Mouse (Mus musculus): Measurements from ENCODE around the gene Hdgfl3. TPM values are rescaled to one million over a fixed set of nuclear protein-coding genes. Genes with fewer than 3 reads are reported as not detected.
A peak's percentile ranks its signal among the peaks of the same experiment; 100 is the strongest.

Gene Hdgfl3
- polyA plus RNA-seq (2015; fragmentation: Nextera tagmentation; extraction: Ambion mirVana): 61.4 and 62.5 TPM in 2 replicates

DNA sequence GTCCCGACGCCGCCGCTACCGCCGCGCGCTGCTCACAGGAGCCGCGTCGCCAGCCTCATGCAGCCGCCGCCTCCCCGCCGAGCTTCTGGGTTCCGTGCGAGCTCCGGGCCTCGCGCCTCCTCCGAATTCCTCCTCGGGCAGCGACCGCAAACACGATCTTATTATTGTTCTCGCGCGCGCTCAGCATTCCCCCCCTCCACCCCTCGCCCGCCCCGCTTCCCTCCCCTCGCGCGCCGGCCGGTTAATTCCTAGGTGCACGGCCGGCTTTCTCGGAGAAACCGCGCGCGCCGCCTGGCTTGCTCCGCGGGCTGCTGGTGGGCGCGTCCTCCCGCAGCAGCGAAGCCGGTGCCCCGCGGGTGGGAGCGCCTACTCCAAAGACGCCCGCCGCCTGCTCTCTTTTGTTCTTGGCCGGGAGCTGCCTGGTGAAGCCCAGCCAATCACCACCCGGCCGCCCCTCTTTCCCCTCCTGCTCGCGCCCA, at the start of gene Hdgfl3:
Gene Hdgfl3 (minus strand): TSS at position 207 of the 479 bp plus-strand sequence.
- H3K4me2 ChIP-seq: peak within 1 kb of the TSS; percentile 74
- H3K36me3 ChIP-seq: no peaks in the 10 kb centered on the region
- H3K4me1 ChIP-seq (replicated peaks): peaks cover 45% of the 10 kb centered on the region
- H3K9ac ChIP-seq: peak within 1 kb of the TSS; percentile 99
- H3K4me3 ChIP-seq: peak within 1 kb of the TSS; percentile 93
- no peaks in the 10 kb centered on the region for H3K9me3 ChIP-seq
- ATAC-seq (ENCODE audit: low FRiP score): peak; percentile 90
- H3K27me3 ChIP-seq: no peaks in the 10 kb centered on the region
- H3K27ac ChIP-seq: peak within 1 kb of the TSS; percentile 99
- WGBS: under 1% methylated on average over 62 of the region's 63 CpGs

DNA sequence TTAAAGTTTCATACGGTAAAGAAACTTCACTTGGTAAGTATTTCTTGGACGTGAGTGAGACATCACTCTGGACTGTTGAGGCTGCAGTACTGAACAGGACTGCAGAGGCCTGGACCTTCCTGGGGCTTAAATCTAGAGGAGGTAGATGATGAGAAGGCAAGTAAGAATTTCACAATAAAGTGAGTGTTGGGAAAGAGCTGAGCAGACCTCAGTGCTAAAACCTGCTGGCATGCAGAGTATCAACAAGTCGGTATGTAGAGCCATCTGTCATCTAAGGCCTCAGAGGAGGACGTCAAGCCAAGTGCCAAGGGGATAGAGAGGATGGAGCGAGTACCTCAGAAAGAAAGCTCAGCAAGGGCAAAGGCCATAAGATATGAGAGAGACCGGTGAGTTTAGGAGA, 49.4 kb upstream of the Hdgfl3 start:
- H3K4me3 ChIP-seq: no peak overlapping the region
- no peak overlapping the region for H3K4me2 ChIP-seq
- 85% methylated on average over 6 of the region's 6 CpGs for WGBS
- no peaks in the 10 kb centered on the region for H3K4me1 ChIP-seq (replicated peaks)
- ATAC-seq (ENCODE audit: low FRiP score): no peak
- peaks cover 12% of the 10 kb centered on the region for H3K27me3 ChIP-seq
- no peak overlapping the region for H3K27ac ChIP-seq
- H3K36me3 ChIP-seq: no peaks in the 10 kb centered on the region
- no peak overlapping the region for H3K9ac ChIP-seq
- no peaks in the 10 kb centered on the region for H3K9me3 ChIP-seq

GRCm38 (mm10) chr7:81978304-81978703, 44.0 kb upstream of the Hdgfl3 start:
- no peaks in the 10 kb centered on the region for H3K27me3 ChIP-seq
- H3K4me1 ChIP-seq (replicated peaks): no peaks in the 10 kb centered on the region
- no peaks in the 10 kb centered on the region for H3K36me3 ChIP-seq
- H3K9ac ChIP-seq: no peak overlapping the region
- H3K4me2 ChIP-seq: no peak overlapping the region
- ATAC-seq (ENCODE audit: low FRiP score): no peak
- WGBS: 69% methylated on average over 8 of the region's 8 CpGs
- no peaks in the 10 kb centered on the region for H3K9me3 ChIP-seq
- no peak overlapping the region for H3K27ac ChIP-seq
- H3K4me3 ChIP-seq: no peak overlapping the region

DNA sequence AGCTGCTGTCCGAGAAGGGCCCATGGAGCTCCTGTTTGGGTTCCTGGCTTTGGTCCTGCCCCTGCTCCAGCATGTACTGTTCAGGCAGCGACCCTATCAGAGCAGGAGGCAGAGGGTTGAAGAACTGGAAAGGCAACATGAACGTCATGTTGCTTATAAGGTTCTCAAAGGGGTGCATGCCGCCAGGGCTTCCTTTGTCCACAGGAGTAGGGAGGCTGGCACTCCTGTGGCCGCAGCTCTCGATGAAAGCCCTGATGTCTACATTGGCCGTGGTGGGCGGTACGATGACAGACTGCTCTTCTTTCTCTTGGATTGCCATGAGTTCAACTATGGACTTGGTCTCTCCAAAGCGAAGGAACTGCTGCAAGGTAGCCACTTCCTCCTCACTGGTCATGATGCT, 40.3 kb upstream of the Hdgfl3 start:
- Histone ChIP-seq H3K36me3 (no peaks in the 10 kb centered on the region), H3K4me3 (no peak overlapping the region), H3K27me3 (no peaks in the 10 kb centered on the region), H3K9ac (no peak overlapping the region), H3K27ac (no peak overlapping the region), H3K9me3 (no peaks in the 10 kb centered on the region), H3K4me1 (replicated peaks) (no peaks in the 10 kb centered on the region), H3K4me2 (no peak overlapping the region)
- 90% methylated on average over 10 of the region's 10 CpGs for WGBS
- no peak for ATAC-seq (ENCODE audit: low FRiP score)

GRCm38 (mm10) chr7:81973939-81974338, 39.7 kb upstream of the Hdgfl3 start:
- no peak for ATAC-seq (ENCODE audit: low FRiP score)
- no peaks in the 10 kb centered on the region for H3K36me3 ChIP-seq
- H3K4me2 ChIP-seq: no peak overlapping the region
- no peak overlapping the region for H3K27ac ChIP-seq
- WGBS: 91% methylated on average over 12 of the region's 12 CpGs
- H3K9ac ChIP-seq: no peak overlapping the region
- no peaks in the 10 kb centered on the region for H3K9me3 ChIP-seq
- H3K4me3 ChIP-seq: no peak overlapping the region
- H3K27me3 ChIP-seq: no peaks in the 10 kb centered on the region
- H3K4me1 ChIP-seq (replicated peaks): no peaks in the 10 kb centered on the region

DNA sequence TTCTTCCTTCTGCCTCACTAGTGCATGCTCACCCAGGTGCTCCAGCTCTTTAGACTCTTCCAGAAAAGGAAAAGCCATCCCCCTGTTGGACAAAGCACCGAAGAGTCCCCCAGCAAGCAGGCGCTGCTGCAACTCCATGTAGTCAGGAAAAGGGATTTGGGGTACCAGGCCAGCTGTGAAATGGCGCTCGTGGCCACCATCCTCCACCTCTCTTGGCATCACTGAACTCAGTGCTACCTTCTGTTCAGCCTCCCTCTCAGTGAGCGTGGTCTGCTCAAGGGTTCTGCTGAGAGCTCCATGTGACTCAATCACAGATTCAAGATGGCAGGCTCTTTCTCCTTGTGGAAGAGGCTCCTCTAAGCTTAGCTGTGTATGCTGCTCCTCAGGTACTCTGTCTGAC, 39.1 kb upstream of the Hdgfl3 start:
- ATAC-seq (ENCODE audit: low FRiP score): no peak
- H3K4me3 ChIP-seq: no peak overlapping the region
- H3K27ac ChIP-seq: no peak overlapping the region
- no peak overlapping the region for H3K4me2 ChIP-seq
- WGBS: 97% methylated on average over 5 of the region's 5 CpGs
- no peaks in the 10 kb centered on the region for H3K36me3 ChIP-seq
- H3K4me1 ChIP-seq (replicated peaks): no peaks in the 10 kb centered on the region
- no peaks in the 10 kb centered on the region for H3K9me3 ChIP-seq
- no peak overlapping the region for H3K9ac ChIP-seq
- H3K27me3 ChIP-seq: no peaks in the 10 kb centered on the region

- H3K27me3 ChIP-seq: no peaks in the 10 kb centered on the region
- H3K27ac ChIP-seq: no peak overlapping the region
- no peak overlapping the region for H3K4me2 ChIP-seq
- H3K4me3 ChIP-seq: no peak overlapping the region
- H3K9ac ChIP-seq: no peak overlapping the region
- 81% methylated on average over 6 of the region's 6 CpGs for WGBS
- ATAC-seq (ENCODE audit: low FRiP score): no peak
- H3K36me3 ChIP-seq: no peaks in the 10 kb centered on the region
- no peaks in the 10 kb centered on the region for H3K4me1 ChIP-seq (replicated peaks)
- no peaks in the 10 kb centered on the region for H3K9me3 ChIP-seq
Observed at GRCm38 (mm10) chr7:81968975-81969374, 34.7 kb upstream of the Hdgfl3 start.

DNA sequence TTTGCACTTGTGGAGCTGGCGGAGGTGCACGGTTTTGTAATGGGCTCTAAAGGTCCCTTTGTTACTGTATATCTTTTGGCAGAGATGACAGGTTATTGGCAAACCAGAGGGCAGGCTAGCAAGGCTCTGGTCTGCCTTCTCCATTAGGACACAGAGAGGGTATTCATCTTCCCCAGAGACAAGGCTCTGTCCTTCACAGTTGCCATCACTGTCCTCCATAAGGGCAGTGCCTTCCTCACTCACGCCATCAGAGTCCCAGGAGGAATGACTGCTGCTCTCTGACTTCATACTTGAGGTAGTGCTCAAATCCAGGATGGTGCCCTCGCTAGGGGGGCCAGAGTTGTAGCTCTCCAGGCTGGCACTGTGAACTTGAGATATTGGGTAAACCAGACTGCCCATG, 34.2 kb upstream of the Hdgfl3 start:
- no peak overlapping the region for H3K4me3 ChIP-seq
- no peak overlapping the region for H3K9ac ChIP-seq
- H3K9me3 ChIP-seq: no peaks in the 10 kb centered on the region
- H3K36me3 ChIP-seq: no peaks in the 10 kb centered on the region
- no peak for ATAC-seq (ENCODE audit: low FRiP score)
- no peak overlapping the region for H3K4me2 ChIP-seq
- H3K27me3 ChIP-seq: no peaks in the 10 kb centered on the region
- WGBS: 87% methylated on average over 4 of the region's 4 CpGs
- no peaks in the 10 kb centered on the region for H3K4me1 ChIP-seq (replicated peaks)
- H3K27ac ChIP-seq: no peak overlapping the region

GRCm38 (mm10) chr7:81966195-81966594, 31.9 kb upstream of the Hdgfl3 start:
- WGBS: 82% methylated on average over 5 of the region's 5 CpGs

DNA sequence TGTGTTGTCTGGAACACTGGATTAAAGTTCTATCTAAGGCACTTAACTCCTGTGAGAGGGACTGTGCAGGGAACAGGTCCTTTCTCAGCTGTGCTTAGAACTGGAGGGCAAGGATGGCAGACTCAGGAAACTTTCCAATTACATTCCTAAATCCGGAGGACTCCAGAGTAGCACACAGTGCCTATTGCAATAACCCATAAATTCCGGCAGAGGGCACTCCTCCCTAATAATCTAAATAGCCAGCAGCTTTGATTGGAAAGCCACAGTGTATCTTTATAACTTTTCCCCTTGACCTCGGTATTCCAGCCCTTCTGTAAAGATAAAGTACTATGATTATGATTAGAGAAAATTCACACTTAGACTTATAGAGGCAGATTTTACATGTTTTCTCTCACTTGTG, 25.4 kb upstream of the Hdgfl3 start:
- Histone ChIP-seq H3K27me3 (no peaks in the 10 kb centered on the region), H3K9me3 (no peaks in the 10 kb centered on the region), H3K4me1 (replicated peaks) (no peaks in the 10 kb centered on the region), H3K4me3 (no peak overlapping the region), H3K27ac (no peak overlapping the region), H3K36me3 (no peaks in the 10 kb centered on the region), H3K4me2 (no peak overlapping the region), H3K9ac (no peak overlapping the region)
- 0 out of 2 replicates have a peak, but pooled peaks have one; percentile 66 for ATAC-seq (ENCODE audit: low FRiP score)
- WGBS: 6% methylated on average over 3 of the region's 3 CpGs

More at GRCm38 (mm10) chr7:81966195-81966594, 31.9 kb upstream of the Hdgfl3 start:
- Histone ChIP-seq H3K9me3 (no peaks in the 10 kb centered on the region), H3K36me3 (no peaks in the 10 kb centered on the region), H3K9ac (no peak overlapping the region), H3K27me3 (no peaks in the 10 kb centered on the region), H3K27ac (no peak overlapping the region), H3K4me1 (replicated peaks) (no peaks in the 10 kb centered on the region), H3K4me2 (no peak overlapping the region), H3K4me3 (no peak overlapping the region)
- ATAC-seq (ENCODE audit: low FRiP score): no peak

GRCm38 (mm10) chr7:81954208-81954846, 20.1 kb upstream of the Hdgfl3 start:
- Histone ChIP-seq H3K36me3 (no peaks in the 10 kb centered on the region), H3K9me3 (no peaks in the 10 kb centered on the region), H3K27me3 (no peaks in the 10 kb centered on the region), H3K4me2 (no peak overlapping the region), H3K27ac (no peak overlapping the region), H3K9ac (no peak overlapping the region), H3K4me1 (replicated peaks) (no peaks in the 10 kb centered on the region), H3K4me3 (no peak overlapping the region)
- ATAC-seq (ENCODE audit: low FRiP score): no peak

DNA sequence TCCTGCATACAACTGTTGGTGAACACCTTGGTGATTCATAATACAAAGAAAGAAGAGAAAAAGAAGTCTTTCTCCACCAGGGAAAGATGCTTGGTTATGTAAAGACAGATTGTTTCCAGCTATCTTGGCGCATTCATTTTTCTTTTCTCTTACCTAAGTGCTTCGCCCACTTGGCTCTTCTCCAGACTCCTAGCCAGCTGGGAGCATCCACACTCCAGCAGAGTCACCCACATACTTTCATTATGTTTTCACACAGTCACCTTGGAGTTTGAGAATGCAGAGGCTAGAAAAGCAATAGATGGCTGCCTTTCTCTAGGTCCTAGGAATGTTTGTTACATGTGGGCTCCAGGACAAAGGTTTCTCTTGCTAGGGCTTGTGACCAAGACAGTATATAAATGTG, 16.2 kb upstream of the Hdgfl3 start:
- Histone ChIP-seq H3K36me3 (no peaks in the 10 kb centered on the region), H3K9ac (no peak overlapping the region), H3K9me3 (no peaks in the 10 kb centered on the region), H3K4me2 (no peak overlapping the region), H3K4me3 (no peak overlapping the region), H3K27ac (no peak overlapping the region), H3K27me3 (no peaks in the 10 kb centered on the region), H3K4me1 (replicated peaks) (no peaks in the 10 kb centered on the region)
- 90% methylated on average over 2 of the region's 2 CpGs for WGBS
- no peak for ATAC-seq (ENCODE audit: low FRiP score)

GRCm38 (mm10) chr7:81945398-81945797, 11.1 kb upstream of the Hdgfl3 start:
- no peaks in the 10 kb centered on the region for H3K9me3 ChIP-seq
- H3K9ac ChIP-seq: no peak overlapping the region
- H3K4me2 ChIP-seq: no peak overlapping the region
- 26% methylated on average over 4 of the region's 4 CpGs for WGBS
- H3K4me1 ChIP-seq (replicated peaks): peaks cover 3% of the 10 kb centered on the region; the same call in 1 of the 2 replicates
- no peak overlapping the region for H3K27ac ChIP-seq
- no peaks in the 10 kb centered on the region for H3K36me3 ChIP-seq
- H3K27me3 ChIP-seq: no peaks in the 10 kb centered on the region
- ATAC-seq (ENCODE audit: low FRiP score): no peak
- no peak overlapping the region for H3K4me3 ChIP-seq
